Mouse (Mus musculus) intestine, embryonic 15.5 days (tissue): ENCODE data around the gene Slc50a1. TPM values are rescaled to one million over a fixed set of nuclear protein-coding genes. Genes with fewer than 3 reads are reported as not detected.

Experiments
- ATAC-seq: fragments of 200-750 bp; cut with Nextera tagmentation; 2 replicates; pipeline ENCODE4 v1.8.0; 2017; ENCODE audit warnings: moderate TSS enrichment, moderate library complexity
- H3K27ac ChIP-seq: fragments of 300-500 bp; sonication (generic); 2 replicates; pipeline ENCODE4 v1.5.1; 2015; ENCODE audit warnings: mild to moderate bottlenecking, inconsistent platforms
- H3K27me3 ChIP-seq: fragments of 300-500 bp; sonication (generic); replicated peaks from 2 replicates; pipeline ENCODE4 v1.6.1; 2015; ENCODE audit warnings: inconsistent platforms
- H3K36me3 ChIP-seq: fragments of 300-500 bp; sonication (generic); 2 replicates; pipeline ENCODE4 v1.6.1; 2015; ENCODE audit warnings: inconsistent platforms
- H3K4me1 ChIP-seq: fragments of 300-500 bp; sonication (generic); replicated peaks from 2 replicates; pipeline ENCODE4 v1.6.1; 2015; ENCODE audit warnings: inconsistent platforms
- H3K4me2 ChIP-seq: fragments of 300-500 bp; sonication (generic); replicated peaks from 2 replicates; pipeline ENCODE4 v1.6.1; 2015; ENCODE audit warnings: mild to moderate bottlenecking, inconsistent platforms
- H3K4me3 ChIP-seq: fragments of 300-500 bp; sonication (generic); replicated peaks from 2 replicates; pipeline ENCODE4 v1.5.1; 2015; ENCODE audit warnings: inconsistent platforms
- H3K9ac ChIP-seq: fragments of 300-500 bp; sonication (generic); 2 replicates; pipeline ENCODE4 v1.6.1; 2015; ENCODE audit warnings: inconsistent platforms
- H3K9me3 ChIP-seq: fragments of 300-500 bp; sonication (generic); 2 replicates; pipeline ENCODE4 v1.6.1; 2016; ENCODE audit warnings: inconsistent platforms
- WGBS: fragments of 180-500 bp; shearing (Covaris S2); methylation state at CpG from one replicate; pipeline ENCODE4 v1.1.7; 2015; 5-methylcytosine and 5-hydroxymethylcytosine counted together
- polyA plus RNA-seq: library from polyadenylated mRNA; unstranded; fragments of >200 nt; fragmentation: Nextera tagmentation; extraction: Ambion mirVana; gene quantifications from 2 replicates; pipeline ENCODE4 v1.2.1, GENCODE M21; 2015

Slc50a1 gene
- polyA plus RNA-seq, 1 experiment from 2014 or later, result 60.6 TPM

DNA sequence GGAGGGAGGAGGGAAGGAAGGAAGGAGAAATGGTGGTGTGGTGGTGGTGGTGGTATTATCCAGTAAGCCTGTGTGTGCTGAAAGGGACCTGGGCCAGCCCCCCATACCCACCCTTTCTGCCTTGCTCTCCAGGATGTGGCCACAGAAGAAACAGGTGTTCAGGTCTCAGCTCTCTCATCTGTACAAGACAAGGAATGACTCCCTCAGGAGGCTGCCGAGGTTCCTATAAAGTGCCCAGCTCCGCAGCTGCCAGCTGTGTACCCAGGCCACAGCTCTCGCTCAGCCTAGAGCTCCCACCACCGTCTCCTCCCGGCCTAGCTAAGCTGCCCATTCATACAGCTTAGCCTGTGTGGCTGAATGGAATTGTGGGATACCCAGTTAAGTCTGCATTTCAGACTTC, 21.9 kb upstream of the Slc50a1 start:
- H3K4me2 ChIP-seq, result no peak overlapping the region
- H3K9ac ChIP-seq, result no peak overlapping the region
- no peak overlapping the region for H3K4me3 ChIP-seq
- H3K27me3 ChIP-seq, result no peaks in the 10 kb centered on the region
- no peak overlapping the region for H3K27ac ChIP-seq
- ATAC-seq, result no peak
- no peaks in the 10 kb centered on the region for H3K36me3 ChIP-seq
- H3K4me1 ChIP-seq, result 0 out of 2 replicates have a peak, but pooled peaks cover 13% of the 10 kb centered on the region
- no peaks in the 10 kb centered on the region for H3K9me3 ChIP-seq
- 70% methylated on average over 5 of the region's 5 CpGs for WGBS

DNA sequence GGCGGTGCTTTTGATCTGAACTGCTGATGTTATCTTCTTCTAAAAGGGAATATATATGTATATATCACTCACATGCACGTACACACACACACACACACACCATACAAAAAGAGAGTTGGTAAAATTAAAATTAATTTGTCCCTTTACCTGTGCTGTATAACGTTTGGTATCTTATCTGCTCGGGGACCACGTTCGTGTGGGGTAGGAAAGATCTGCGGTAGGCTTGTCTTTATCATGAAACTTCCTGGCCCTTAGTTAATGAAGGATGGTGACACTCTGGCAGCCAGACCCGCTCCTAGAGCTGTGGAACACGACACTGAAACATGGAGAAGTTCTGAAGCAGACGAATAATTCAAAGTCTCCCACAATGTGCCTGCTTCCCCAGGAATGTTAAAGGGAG, 21.5 kb upstream of the Slc50a1 start:
- Histone ChIP-seq H3K9me3 (no peaks in the 10 kb centered on the region), H3K27ac (no peak overlapping the region), H3K9ac (no peak overlapping the region)

DNA sequence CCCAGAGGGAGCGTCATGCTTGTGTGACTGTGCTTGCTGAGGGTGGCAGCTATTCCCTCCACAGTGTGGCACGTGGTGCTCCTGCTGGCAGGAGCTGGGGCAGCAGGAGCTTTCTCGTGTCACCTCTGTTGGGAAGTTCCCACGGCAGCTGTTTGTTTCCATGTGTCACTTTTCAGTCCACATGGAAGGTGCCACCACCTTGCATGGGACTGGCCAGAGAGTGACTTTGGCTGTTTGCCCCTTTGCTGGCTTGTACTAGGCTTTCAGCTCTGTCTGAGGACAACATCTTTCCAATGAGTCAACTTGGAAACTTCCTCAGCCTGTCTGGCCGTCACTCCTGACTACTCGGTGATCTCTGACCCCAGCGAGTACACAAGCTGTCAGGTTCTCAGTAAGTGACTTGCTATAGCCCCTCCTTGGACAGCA, 18.1 kb upstream of the Slc50a1 start:
- no peaks in the 10 kb centered on the region for H3K36me3 ChIP-seq
- no peaks in the 10 kb centered on the region for H3K9me3 ChIP-seq
- H3K27ac ChIP-seq, result no peak overlapping the region
- ATAC-seq, result no peak
- WGBS, result 29% methylated on average over 7 of the region's 7 CpGs
- H3K9ac ChIP-seq, result no peak overlapping the region
- H3K4me2 ChIP-seq, result no peak overlapping the region
- H3K27me3 ChIP-seq, result no peaks in the 10 kb centered on the region
- no peak overlapping the region for H3K4me3 ChIP-seq
- 0 out of 2 replicates have a peak, but pooled peaks cover 10% of the 10 kb centered on the region for H3K4me1 ChIP-seq

More for the DNA sequence above, 21.5 kb upstream of the Slc50a1 start:
- 38% methylated on average over 10 of the region's 10 CpGs for WGBS
- ATAC-seq, result no peak
- H3K4me3 ChIP-seq, result no peak overlapping the region
- 0 out of 2 replicates have a peak, but pooled peaks cover 13% of the 10 kb centered on the region for H3K4me1 ChIP-seq
- no peak overlapping the region for H3K4me2 ChIP-seq
- H3K36me3 ChIP-seq, result no peaks in the 10 kb centered on the region
- no peaks in the 10 kb centered on the region for H3K27me3 ChIP-seq

DNA sequence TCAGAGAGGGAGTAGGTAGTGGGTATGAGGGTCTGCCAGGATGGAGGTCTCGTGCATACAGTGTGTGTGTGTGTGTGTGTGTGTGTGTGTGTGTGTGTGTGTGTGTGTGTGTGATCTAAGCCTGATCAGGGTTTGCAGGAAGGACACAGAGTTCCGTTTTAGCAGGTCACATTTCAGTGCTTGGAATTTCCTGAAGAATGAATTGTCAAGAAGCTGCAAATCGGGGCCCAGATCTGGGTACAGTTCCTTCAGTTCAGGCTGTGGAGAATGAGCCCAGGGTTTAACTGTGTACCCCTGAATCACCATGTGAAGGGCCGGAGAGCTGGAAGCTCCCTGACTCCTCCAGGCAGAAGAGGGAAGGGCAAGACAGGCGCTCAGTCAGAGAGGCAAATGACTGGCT, 16.9 kb upstream of the Slc50a1 start:
- WGBS, result 69% methylated on average over 5 of the region's 5 CpGs

DNA sequence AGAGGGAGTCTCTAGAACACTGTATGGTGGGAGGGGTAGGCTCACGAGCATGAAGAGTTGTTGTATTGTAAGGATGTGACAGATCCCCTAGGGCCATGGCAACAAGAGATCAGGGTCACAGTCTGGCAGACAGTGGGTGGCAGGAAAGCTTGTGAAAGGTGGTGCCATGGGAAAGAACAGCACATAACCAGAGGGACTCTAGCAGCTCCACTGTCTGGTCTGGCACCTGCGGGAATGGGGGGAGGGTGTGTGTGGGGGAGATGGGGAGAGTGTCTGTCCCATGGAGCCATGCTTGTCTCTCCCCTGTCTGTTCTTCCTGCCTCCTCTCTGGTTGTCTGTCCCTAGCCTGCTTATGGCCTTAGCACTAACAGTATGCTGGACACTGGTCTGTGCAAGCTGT, 15.2 kb upstream of the Slc50a1 start:
- Histone ChIP-seq H3K27ac (no peak overlapping the region), H3K4me2 (no peak overlapping the region), H3K4me1 (peaks cover 21% of the 10 kb centered on the region), H3K36me3 (no peaks in the 10 kb centered on the region), H3K9ac (no peak overlapping the region), H3K27me3 (no peaks in the 10 kb centered on the region), H3K4me3 (no peak overlapping the region), H3K9me3 (no peaks in the 10 kb centered on the region)
- 53% methylated on average over 2 of the region's 2 CpGs for WGBS
- ATAC-seq, result no peak

More for the DNA sequence above, 16.9 kb upstream of the Slc50a1 start:
- no peaks in the 10 kb centered on the region for H3K27me3 ChIP-seq
- H3K9ac ChIP-seq, result 0 out of 2 replicates have a peak overlapping the region, but pooled peaks have one; percentile 20
- no peak overlapping the region for H3K4me2 ChIP-seq
- ATAC-seq, result no peak
- H3K4me3 ChIP-seq, result no peak overlapping the region
- 0 out of 2 replicates have a peak, but pooled peaks cover 9% of the 10 kb centered on the region for H3K4me1 ChIP-seq
- H3K9me3 ChIP-seq, result no peaks in the 10 kb centered on the region
- H3K27ac ChIP-seq, result no peak overlapping the region
- no peaks in the 10 kb centered on the region for H3K36me3 ChIP-seq

DNA sequence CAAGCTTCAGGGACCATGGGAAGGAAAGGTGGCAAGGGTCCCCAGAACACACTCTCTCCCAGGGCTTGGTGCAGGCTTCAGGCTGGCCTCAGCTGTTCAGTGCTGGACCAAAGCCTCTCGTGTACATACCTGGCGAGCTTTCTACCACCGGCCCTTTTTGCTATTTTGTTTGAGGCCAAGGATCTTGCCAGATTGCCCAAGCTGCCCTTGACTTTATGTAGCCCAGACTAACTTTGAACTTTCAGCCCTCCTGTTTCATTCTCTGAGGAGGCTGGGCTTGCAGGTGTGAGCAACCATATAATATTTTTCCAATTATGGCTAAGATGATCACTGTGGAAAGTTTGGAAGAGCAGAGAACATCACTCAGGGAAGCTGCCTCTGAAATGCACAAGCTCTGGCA, 13.9 kb upstream of the Slc50a1 start:
- Histone ChIP-seq H3K27me3 (no peaks in the 10 kb centered on the region), H3K9me3 (no peaks in the 10 kb centered on the region), H3K4me3 (no peak overlapping the region), H3K4me1 (peaks cover 28% of the 10 kb centered on the region), H3K9ac (no peak overlapping the region), H3K36me3 (no peaks in the 10 kb centered on the region), H3K4me2 (no peak overlapping the region), H3K27ac (no peak overlapping the region)
- ATAC-seq, result no peak
- 91% methylated on average over 3 of the region's 3 CpGs for WGBS

DNA sequence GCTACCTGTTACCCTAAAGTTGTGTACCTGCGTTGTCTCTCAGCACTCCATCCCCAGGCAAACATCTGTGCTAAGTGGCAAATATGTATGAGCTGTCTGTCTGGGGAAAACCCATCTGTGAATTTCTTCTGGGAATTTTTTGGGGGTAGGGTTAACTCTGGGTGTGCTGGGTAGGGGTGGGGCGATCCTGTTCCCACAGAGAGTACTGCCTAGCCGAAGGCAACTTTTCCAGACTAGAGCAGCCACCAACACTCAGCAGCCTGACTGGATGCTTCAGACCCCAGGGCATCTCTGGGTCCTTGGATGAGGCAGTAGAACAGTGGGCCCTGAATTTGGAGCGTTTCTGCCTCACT, 11.9 kb upstream of the Slc50a1 start:
- WGBS, result 27% methylated on average over 4 of the region's 4 CpGs
- Histone ChIP-seq H3K4me3 (no peak overlapping the region), H3K4me2 (no peak overlapping the region), H3K27me3 (no peaks in the 10 kb centered on the region), H3K9ac (0 out of 2 replicates have a peak overlapping the region, but pooled peaks have one; percentile 72), H3K4me1 (peaks cover 40% of the 10 kb centered on the region), H3K27ac (peak overlapping the region; percentile 93; the same call in 1 of the 2 replicates), H3K36me3 (no peaks in the 10 kb centered on the region), H3K9me3 (no peaks in the 10 kb centered on the region)
- ATAC-seq, result no peak

DNA sequence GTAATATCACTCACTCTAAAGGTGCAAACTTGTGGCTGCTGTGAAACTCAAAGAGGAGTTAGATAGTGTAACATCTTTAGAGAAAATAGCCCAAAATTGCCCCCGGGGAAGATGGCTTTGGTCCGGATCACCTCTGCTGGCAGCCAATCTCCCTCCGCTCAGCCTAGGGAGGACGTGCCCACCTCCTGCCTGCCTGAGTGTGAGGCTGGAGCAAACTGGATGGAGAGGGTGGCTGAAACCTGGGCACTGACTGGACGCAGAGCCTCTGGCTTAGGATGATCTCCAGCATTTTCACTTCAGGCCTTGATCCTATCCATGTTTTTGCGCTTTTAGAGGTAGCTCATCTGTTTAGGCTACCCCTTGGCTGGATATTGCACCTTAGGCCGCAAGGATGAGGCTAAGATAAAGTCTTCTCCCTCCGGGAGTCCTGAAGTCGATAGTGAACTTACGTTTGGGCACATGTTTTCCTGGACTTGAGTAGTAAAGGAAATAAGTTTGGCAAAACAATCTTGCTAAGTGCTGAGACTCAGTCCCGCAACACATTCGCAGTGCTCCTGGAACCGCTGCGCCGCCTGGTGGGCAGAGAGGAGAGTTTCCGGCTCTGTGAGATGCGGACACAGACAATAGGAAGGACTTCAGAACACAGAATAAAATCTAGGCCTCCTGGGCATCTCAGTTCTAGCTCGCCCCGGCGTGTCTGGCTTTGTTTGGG, 11.4 kb upstream of the Slc50a1 start:
- peaks cover 43% of the 10 kb centered on the region for H3K4me1 ChIP-seq
- no peaks in the 10 kb centered on the region for H3K27me3 ChIP-seq
- no peak for ATAC-seq
- H3K4me2 ChIP-seq, result peak overlapping the region; percentile 96
- no peaks in the 10 kb centered on the region for H3K9me3 ChIP-seq
- H3K27ac ChIP-seq, result peak overlapping the region; percentile 93
- 0 out of 2 replicates have a peak overlapping the region, but pooled peaks have one; percentile 72 for H3K9ac ChIP-seq
- 12% methylated on average over 20 of the region's 20 CpGs for WGBS
- H3K4me3 ChIP-seq, result peak overlapping the region; percentile 55
- no peaks in the 10 kb centered on the region for H3K36me3 ChIP-seq

DNA sequence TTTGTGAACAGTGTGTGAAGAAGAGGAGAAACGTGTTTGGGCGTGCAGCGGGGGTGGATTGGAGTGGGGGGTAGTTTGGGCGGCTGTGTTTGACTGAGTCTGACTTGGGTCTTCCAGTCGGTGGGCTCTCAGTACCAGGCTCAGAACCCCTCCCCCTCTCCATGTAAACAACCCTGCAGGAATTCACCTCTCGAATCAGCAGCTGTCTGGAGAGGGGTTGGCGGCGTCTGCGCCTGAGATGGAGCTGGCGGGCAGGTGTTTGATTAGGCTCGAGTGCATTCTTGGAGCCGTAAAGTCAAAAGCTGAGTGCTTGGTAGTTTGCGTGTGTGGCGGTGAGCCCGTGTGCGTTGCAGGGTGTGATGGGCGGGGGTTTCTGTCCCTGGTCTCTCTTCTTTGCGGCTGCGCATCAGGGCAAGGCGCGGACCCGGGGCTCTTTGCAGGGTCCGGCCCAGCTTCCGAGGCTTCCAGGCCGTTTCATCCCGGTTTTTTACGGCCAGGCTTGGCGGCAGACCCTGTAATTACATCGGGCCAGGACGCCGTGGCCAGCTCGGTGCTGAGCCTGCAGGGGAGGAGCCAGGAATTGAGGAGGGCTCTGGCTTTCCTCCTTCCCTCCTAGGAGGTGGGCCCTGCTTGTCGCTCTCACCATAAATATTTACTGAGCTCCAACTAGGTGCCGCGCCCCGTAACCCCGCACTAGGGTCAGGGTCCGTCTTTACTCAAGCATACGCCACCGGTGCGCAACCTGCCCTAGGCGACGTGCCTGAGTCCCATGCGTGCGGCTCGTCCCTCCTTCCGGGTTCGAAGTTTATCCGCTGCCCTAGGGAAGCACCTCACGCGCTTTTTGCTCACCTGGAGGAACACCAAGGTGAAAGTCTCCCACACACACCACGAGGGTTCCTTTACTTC, 10.5 kb upstream of the Slc50a1 start, which contains the start of gene Efna1:
Gene Efna1, minus strand, starts transcription at position 537 of the 906 bp plus-strand sequence.
- ATAC-seq, result peak; percentile 85
- Histone ChIP-seq H3K4me1 (peaks cover 43% of the 10 kb centered on the region), H3K9ac (peak within 1 kb of the TSS; percentile 72), H3K4me2 (peak within 1 kb of the TSS; percentile 96), H3K4me3 (peak within 1 kb of the TSS; percentile 55), H3K27ac (peak within 1 kb of the TSS; percentile 93), H3K9me3 (no peaks in the 10 kb centered on the region), H3K27me3 (no peaks in the 10 kb centered on the region), H3K36me3 (no peaks in the 10 kb centered on the region)
- WGBS, result under 1% methylated on average over 52 of the region's 52 CpGs

DNA sequence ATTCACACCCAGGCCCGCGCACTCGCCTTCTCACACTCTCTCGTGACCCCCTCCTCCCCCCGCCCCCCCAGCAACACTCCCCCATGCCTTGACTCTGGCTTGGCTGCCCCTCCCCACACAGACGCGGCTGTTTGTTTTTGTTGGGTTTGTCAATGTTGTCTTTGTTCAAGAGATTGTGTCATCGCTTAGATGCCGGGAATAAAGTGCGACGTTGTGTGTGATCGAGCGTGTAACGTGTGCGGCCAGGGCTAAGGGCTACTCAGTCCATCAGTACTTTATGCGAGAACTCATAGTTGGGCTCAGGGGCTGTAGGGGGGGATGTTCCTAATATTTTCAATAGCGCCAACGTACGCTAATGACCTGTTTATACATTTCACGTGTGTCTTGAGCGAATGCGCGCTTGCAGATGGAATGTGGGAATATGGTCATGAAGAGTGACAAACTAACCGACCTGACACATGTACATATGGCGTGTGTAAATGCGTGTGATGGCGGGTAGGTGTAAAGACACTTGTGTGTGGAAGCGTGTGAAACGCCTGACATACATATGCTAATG, 9.8 kb upstream of the Slc50a1 start:
- peaks cover 43% of the 10 kb centered on the region for H3K4me1 ChIP-seq
- ATAC-seq, result no peak; the same call in 1 of the 2 replicates
- H3K36me3 ChIP-seq, result no peaks in the 10 kb centered on the region
- H3K4me2 ChIP-seq, result peak overlapping the region; percentile 96
- no peaks in the 10 kb centered on the region for H3K27me3 ChIP-seq
- peak overlapping the region; percentile 72 for H3K9ac ChIP-seq
- H3K27ac ChIP-seq, result peak overlapping the region; percentile 93
- WGBS, result under 1% methylated on average over 29 of the region's 29 CpGs
- H3K4me3 ChIP-seq, result peak overlapping the region; percentile 55
- H3K9me3 ChIP-seq, result no peaks in the 10 kb centered on the region

DNA sequence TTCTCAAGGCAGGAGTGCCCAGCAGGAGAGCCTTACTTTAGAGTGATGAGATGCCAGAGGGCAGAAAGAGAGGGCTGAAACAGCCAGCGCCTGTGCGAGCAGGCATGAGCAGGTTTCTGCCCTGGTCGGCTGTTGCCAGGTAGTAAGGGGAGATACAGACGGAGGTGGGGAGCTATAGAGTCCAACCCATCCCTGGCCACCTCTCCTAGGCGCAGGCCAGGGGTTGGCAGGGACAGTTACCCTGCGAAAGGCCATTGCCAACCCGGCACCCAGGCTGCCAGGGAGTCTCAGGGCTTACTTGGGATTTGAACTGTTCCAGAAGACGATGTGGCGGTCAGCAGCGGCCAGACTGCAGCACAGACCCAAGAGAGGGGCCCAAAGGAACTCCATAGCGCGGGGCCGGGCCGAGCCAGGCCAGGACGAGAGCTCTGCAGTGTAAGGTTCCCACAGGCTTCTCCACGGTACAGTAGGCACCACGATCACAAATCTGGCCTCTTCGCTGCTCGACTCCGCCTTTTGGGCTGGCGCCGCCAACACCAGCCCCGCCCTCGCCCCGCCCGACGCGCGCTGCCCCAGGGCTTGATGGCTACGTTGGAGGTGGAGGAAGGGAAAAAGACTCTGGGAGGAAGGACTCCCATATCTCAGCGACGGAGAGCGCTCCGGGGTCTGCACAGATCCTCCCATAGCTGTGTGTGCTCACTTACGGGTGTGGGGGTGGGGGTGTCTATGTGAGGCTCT, 9.0 kb upstream of the Slc50a1 start:
- peak overlapping the region; percentile 93 for H3K27ac ChIP-seq
- H3K4me1 ChIP-seq, result peaks cover 43% of the 10 kb centered on the region
- H3K4me2 ChIP-seq, result peak overlapping the region; percentile 96
- H3K4me3 ChIP-seq, result peak overlapping the region; percentile 55
- no peaks in the 10 kb centered on the region for H3K36me3 ChIP-seq
- 2% methylated on average over 35 of the region's 35 CpGs for WGBS
- ATAC-seq, result peak; percentile 66
- no peaks in the 10 kb centered on the region for H3K9me3 ChIP-seq
- no peaks in the 10 kb centered on the region for H3K27me3 ChIP-seq
- peak overlapping the region; percentile 72 for H3K9ac ChIP-seq
